Mouse (Mus musculus): ENCODE results near the gene Ddhd1. TPM values are rescaled to one million over a fixed set of nuclear protein-coding genes. Genes with fewer than 3 reads are reported as not detected.
A peak's percentile ranks its signal among the peaks of the same experiment; 100 is the strongest.

The Ddhd1 gene
- 7.4 and 7.8 TPM in 2 replicates for total RNA-seq (2012; rRNA removed)
- 12.7 and 13.1 TPM in 2 replicates for total RNA-seq (2014; rRNA removed)
- 16.9 and 18.4 TPM in 2 replicates for polyA plus RNA-seq (2012; ENCODE audit: insufficient read length, low read depth)

DNA sequence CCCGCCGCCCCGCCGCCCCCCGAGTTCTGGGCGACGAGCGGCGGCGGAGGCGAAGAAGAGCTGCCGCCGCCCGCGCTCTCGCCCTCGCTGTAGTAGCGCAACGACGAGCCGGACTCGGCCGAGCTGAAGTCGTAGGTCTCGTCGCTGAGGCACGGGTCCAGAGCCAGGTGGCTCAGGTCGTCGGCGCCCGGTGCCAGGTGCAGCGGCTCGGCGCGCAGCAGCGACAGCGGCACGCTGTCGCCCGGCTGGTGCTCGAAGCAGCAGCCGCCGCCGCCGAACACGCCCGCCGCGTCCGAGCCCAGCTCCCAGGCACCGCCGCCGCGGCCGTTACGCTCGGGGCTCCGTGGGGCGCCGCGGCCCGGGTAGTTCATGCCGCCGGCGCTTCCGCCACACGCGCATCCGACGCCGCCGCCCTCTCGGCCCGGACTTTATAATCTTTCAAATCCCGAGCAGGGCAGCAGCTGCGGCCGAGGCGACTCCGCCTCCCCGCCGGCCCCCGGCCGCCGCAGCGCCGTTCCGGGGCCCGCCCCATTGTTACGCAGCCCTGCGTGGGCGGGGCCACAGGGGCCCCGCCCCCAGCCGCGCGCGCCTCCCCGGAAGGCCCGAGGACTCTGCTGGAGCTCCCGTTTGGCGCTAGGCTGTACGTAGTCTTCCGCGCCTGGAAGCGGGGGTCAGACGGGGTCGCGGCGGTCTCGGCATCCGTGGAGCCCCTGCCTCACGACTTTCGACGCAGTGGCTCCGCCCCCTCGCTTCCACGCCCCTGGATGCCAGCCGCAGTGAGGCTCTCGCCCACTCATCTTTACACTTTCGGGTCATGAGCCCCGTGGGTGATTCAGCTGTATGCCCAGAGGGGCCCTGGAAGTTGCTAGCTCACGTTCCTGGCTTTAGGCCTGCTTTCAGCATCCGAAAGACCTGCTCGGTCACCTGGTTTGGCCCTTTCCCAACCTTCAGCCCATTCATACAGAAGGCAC lies at the start of gene Ddhd1:
TSS of gene Ddhd1 (minus strand) at position 503 of the 971 bp plus-strand sequence.
- Histone ChIP-seq H3K27ac (ENCODE audit: insufficient read depth, low read depth) (peak within 1 kb of the TSS; percentile 41; the same call in 1 of the 2 replicates), H3K4me1 (ENCODE audit: control insufficient read depth in 1 of 2, insufficient read depth in 2 of 2) (peaks cover 4 to 32% of the 10 kb centered on the region in 2 experiments; a peak in 2 of 4 replicates), H3K4me2 (ENCODE audit: insufficient read depth, low read depth, poor library complexity, severe bottlenecking) (peak within 1 kb of the TSS; percentile 59), H3K9me3 (replicated peaks; ENCODE audit: low read length) (no peaks in the 10 kb centered on the region), H3K27me3 (replicated peaks) (no peaks in the 10 kb centered on the region), H3K79me2 (replicated peaks; ENCODE audit: control insufficient read depth, extremely low read depth, insufficient read depth, poor library complexity, severe bottlenecking) (peaks cover 7% of the 10 kb centered on the region), H3K9ac (ENCODE audit: insufficient read depth, low read depth) (peak within 1 kb of the TSS; percentile 69), H3K4me3 (replicated peaks in 1 of 3; ENCODE audit: low read depth in 2 of 3, low read length in 2 of 3, poor library complexity in 1 of 3) (peak within 1 kb of the TSS; percentile 67 to 81 (median 76)), H3K36me3 (replicated peaks in 1 of 2; ENCODE audit: control insufficient read depth in 1 of 2, insufficient read depth in 1 of 2, low read length in 1 of 2) (peaks cover 0 to 16% of the 10 kb centered on the region in 2 experiments)
- dilution Hi-C loops (cut with MboI; ENCODE audit: extremely low pct_ligation_motif_present, extremely low pct_unique_long_range_greater_than_20kb, low sequenced_read_pairs), result no loop called here
- peak; percentile 75 for DNase-seq (ENCODE audit: extremely low read depth)
- in situ Hi-C loops (cut with MboI; ENCODE audit: low pct_ligation_motif_present, low pct_unique_long_range_greater_than_20kb, low sequenced_read_pairs), result no loop called here
- no peak for TF ChIP-seq ZKSCAN1 (IDR thresholded peaks at IDR 0.05; ENCODE audit: borderline replicate concordance, low read depth, low read length)
- TF ChIP-seq POLR2A (IDR thresholded peaks at IDR 0.05; ENCODE audit: low read depth, low read length), result peak; percentile 96
- no peak for TF ChIP-seq RCOR1 (conservative IDR thresholded peaks at IDR 0.05; ENCODE audit: low read depth, low read length)
- no peak for TF ChIP-seq GABPA (IDR thresholded peaks at IDR 0.05; ENCODE audit: insufficient replicate concordance, low read depth, low read length)
- TF ChIP-seq TBP (conservative IDR thresholded peaks at IDR 0.05; ENCODE audit: low read depth, low read length), result 0 out of 2 replicates have a peak, but pooled peaks have one; percentile 35
- no peak; the same call in 1 of the 2 replicates for TF ChIP-seq SIN3A (IDR thresholded peaks at IDR 0.05; ENCODE audit: low read length)
- no peak for TF ChIP-seq E2F4 (IDR thresholded peaks at IDR 0.05; ENCODE audit: insufficient replicate concordance, low read depth, low read length)
- TF ChIP-seq USF1 (IDR thresholded peaks at IDR 0.05; ENCODE audit: low read depth, low read length), result no peak
- no peak for TF ChIP-seq IRF4 (IDR thresholded peaks at IDR 0.05; ENCODE audit: low read depth, low read length)
- TF ChIP-seq MAX (IDR thresholded peaks at IDR 0.05; ENCODE audit: low read length), result peak; percentile 10; the same call in 1 of the 2 replicates
- TF ChIP-seq ZMIZ1 (IDR thresholded peaks at IDR 0.05; ENCODE audit: low read depth, low read length), result peak; percentile 84; the same call in 1 of the 2 replicates
- no peak; the same call in 1 of the 2 replicates for TF ChIP-seq MEF2A (IDR thresholded peaks at IDR 0.05; ENCODE audit: borderline replicate concordance, low read depth, low read length)
- TF ChIP-seq SMC3 (IDR thresholded peaks at IDR 0.05; ENCODE audit: low read depth, low read length), result no peak
- TF ChIP-seq CHD2 (IDR thresholded peaks at IDR 0.05; ENCODE audit: low read length), result no peak
- peak; percentile 59 for TF ChIP-seq UBTF (IDR thresholded peaks at IDR 0.05; ENCODE audit: low read depth, low read length)
- no peak for TF ChIP-seq MAFK (IDR thresholded peaks at IDR 0.05; ENCODE audit: insufficient replicate concordance, low read length)
- TF ChIP-seq ELF1 (IDR thresholded peaks at IDR 0.05; ENCODE audit: low read depth, low read length), result peak; percentile 97
- peak; percentile 80 for TF ChIP-seq NRF1 (IDR thresholded peaks at IDR 0.05; ENCODE audit: low read depth, low read length)
- TF ChIP-seq TCF12 (IDR thresholded peaks at IDR 0.05; ENCODE audit: low read depth, low read length), result peak; percentile 86; the same call in 1 of the 2 replicates
- peak; percentile 85 for TF ChIP-seq BHLHE40 (IDR thresholded peaks at IDR 0.05; ENCODE audit: low read depth, low read length)
- no peak for TF ChIP-seq USF2 (conservative IDR thresholded peaks at IDR 0.05; ENCODE audit: low read depth, low read length)
- TF ChIP-seq JUND (conservative IDR thresholded peaks at IDR 0.05; ENCODE audit: low read depth, low read length), result no peak
- no peak for TF ChIP-seq CHD1 (IDR thresholded peaks at IDR 0.05; ENCODE audit: low read depth, low read length)
- TF ChIP-seq CTCF (conservative IDR thresholded peaks at IDR 0.05 in 1 of 2, IDR thresholded peaks at IDR 0.05 in 1 of 2; ENCODE audit: low read depth in 2 of 2, low read length in 2 of 2), result no peak
- no peak for TF ChIP-seq JUN (IDR thresholded peaks at IDR 0.05; ENCODE audit: insufficient read depth, low read depth, low read length)
- no peak for TF ChIP-seq MAZ (IDR thresholded peaks at IDR 0.05; ENCODE audit: low read depth, low read length)
- no peak for TF ChIP-seq ZNF384 (IDR thresholded peaks at IDR 0.05; ENCODE audit: low read depth, low read length)
- TF ChIP-seq KAT2A (IDR thresholded peaks at IDR 0.05; ENCODE audit: insufficient replicate concordance, low read length), result 0 out of 2 replicates have a peak, but pooled peaks have one; percentile 33
- peak; percentile 83 for TF ChIP-seq MXI1 (IDR thresholded peaks at IDR 0.05; ENCODE audit: low read depth, low read length)
- no peak for TF ChIP-seq ZC3H11A (IDR thresholded peaks at IDR 0.05; ENCODE audit: low read depth, low read length)
- TF ChIP-seq RAD21 (IDR thresholded peaks at IDR 0.05; ENCODE audit: low read depth, low read length), result no peak
- TF ChIP-seq MYC (IDR thresholded peaks at IDR 0.05; ENCODE audit: low read depth, low read length), result no peak
- TF ChIP-seq EP300 (IDR thresholded peaks at IDR 0.05; ENCODE audit: low read length), result no peak
- TF ChIP-seq NELFE (IDR thresholded peaks at IDR 0.05; ENCODE audit: low read depth, low read length), result peak; percentile 95
- TF ChIP-seq POLR2AphosphoS2 (IDR thresholded peaks at IDR 0.05; ENCODE audit: low read depth, low read length), result peak; percentile 89
- TF ChIP-seq ETS1 (conservative IDR thresholded peaks at IDR 0.05; ENCODE audit: low read depth, low read length), result no peak
- peak; percentile 68 for TF ChIP-seq HCFC1 (IDR thresholded peaks at IDR 0.05; ENCODE audit: low read depth, low read length)

Measured in CH12.LX (cell line).